Mouse (Mus musculus): ENCODE measurements around the gene Mboat2.

Mboat2 gene

GRCm38 (mm10) chr12:25010416-25010815 lies 179.7 kb downstream of the Mboat2 start:
- DNase-seq (ENCODE audit: low spot score in 2 of 2): no peak

- no peak for DNase-seq (ENCODE audit: low spot score in 2 of 2)
Observed at GRCm38 (mm10) chr12:25011733-25012367, 181.2 kb downstream of the Mboat2 start.

- DNase-seq (ENCODE audit: low spot score in 2 of 2): peak in 1 of 2 experiments; percentile 8
Observed at GRCm38 (mm10) chr12:25012555-25013540, 182.2 kb downstream of the Mboat2 start.

All from natural killer cell, adult 2 months (primary cell).